Mouse (Mus musculus) heart, postnatal 0 days (tissue): ENCODE measurements around the gene Trim27. TPM values are rescaled to one million over a fixed set of nuclear protein-coding genes. Genes with fewer than 3 reads are reported as not detected.

Source experiments
- ATAC-seq: fragments of 200-750 bp; cut with Nextera tagmentation; 2 replicates; pipeline ENCODE4 v1.8.0; 2017; ENCODE audit warnings: low read depth, moderate number of reproducible peaks, moderate library complexity; ENCODE audit not compliant: insufficient read depth
- DNase-seq: peaks from one replicate; pipeline ENCODE4 v3.0.0-alpha.2; 2016; ENCODE audit warnings: low spot score
- H3K27ac ChIP-seq: fragments of 300-500 bp; sonication (generic); 2 replicates; pipeline ENCODE4 v1.5.1; 2014; ENCODE audit warnings: low read depth, mild to moderate bottlenecking
- H3K27me3 ChIP-seq: fragments of 300-500 bp; sonication (generic); 2 replicates; pipeline ENCODE4 v1.6.1; 2014; ENCODE audit warnings: low read length, mixed read lengths; ENCODE audit not compliant: control insufficient read depth, insufficient read depth
- H3K36me3 ChIP-seq: fragments of 300-500 bp; sonication (generic); replicated peaks from 2 replicates; pipeline ENCODE4 v1.6.1; 2014; ENCODE audit warnings: low read length, mixed read lengths; ENCODE audit not compliant: control insufficient read depth, insufficient read depth
- H3K4me1 ChIP-seq: fragments of 300-500 bp; sonication (generic); 2 replicates; pipeline ENCODE4 v1.6.1; 2014; ENCODE audit warnings: antibody characterized with exemption; ENCODE audit not compliant: control insufficient read depth, insufficient read depth
- H3K4me2 ChIP-seq: fragments of 300-500 bp; sonication (generic); 2 replicates; pipeline ENCODE4 v1.6.1; 2014; ENCODE audit warnings: low read depth, mild to moderate bottlenecking, low read length, moderate library complexity
- H3K4me3 ChIP-seq: fragments of 300-500 bp; sonication (generic); 2 replicates; pipeline ENCODE4 v1.5.1; 2014; ENCODE audit warnings: low read depth, low read length
- H3K9ac ChIP-seq: fragments of 300-500 bp; sonication (generic); replicated peaks from 2 replicates; pipeline ENCODE4 v1.6.1; 2014; ENCODE audit warnings: low read depth, low read length, mixed read lengths
- H3K9me3 ChIP-seq: fragments of 300-500 bp; sonication (generic); replicated peaks from 2 replicates; pipeline ENCODE4 v1.6.1; 2016; ENCODE audit warnings: low read length; ENCODE audit not compliant: control insufficient read depth
- CTCF ChIP-seq: IDR thresholded peaks from 2 replicates; pipeline ENCODE4 v1.5.1; 2016; ENCODE audit warnings: antibody characterized with exemption, control low read depth, low read depth
- EP300 ChIP-seq: IDR thresholded peaks from 2 replicates; pipeline ENCODE4 v1.6.1; 2016; ENCODE audit warnings: antibody characterized with exemption, low read depth
- WGBS: fragments of 180-500 bp; shearing (Covaris S2); extraction: QIAGEN DNeasy Blood & Tissue Kit; methylation state at CpG from one replicate; pipeline ENCODE4 v1.1.7; 2014; 5-methylcytosine and 5-hydroxymethylcytosine counted together
- polyA plus RNA-seq: library from polyadenylated mRNA; unstranded; fragments of >200 nt; fragmentation: Nextera tagmentation; extraction: Ambion mirVana; gene quantifications from 2 replicates; pipeline ENCODE4 v1.2.1, GENCODE M21; 2015
- total RNA-seq: library from RNA; depleted of rRNA; stranded (reverse); fragments of >200 nt; gene quantifications from 2 replicates; pipeline ENCODE4 v1.2.3, GENCODE M21; 2014; ENCODE audit warnings: low replicate concordance

Gene Trim27
- total and polyA plus RNA-seq, 2 experiments from 2014 or later, result 35.3 to 58.2 TPM

GRCm38 (mm10) chr13:21233732-21234705, 54.8 kb downstream of the Trim27 start:
- no peak overlapping the region for H3K27ac ChIP-seq
- no peaks in the 10 kb centered on the region for H3K4me1 ChIP-seq
- no peak for TF ChIP-seq EP300
- peak; percentile 60 for TF ChIP-seq CTCF
- ATAC-seq, result peak; percentile 74; the same call in 1 of the 2 replicates
- H3K9me3 ChIP-seq, result 0 out of 2 replicates have a peak, but pooled peaks cover 7% of the 10 kb centered on the region
- no peak overlapping the region for H3K9ac ChIP-seq
- peak overlapping the region; percentile 54 for H3K4me3 ChIP-seq
- H3K27me3 ChIP-seq, result no peaks in the 10 kb centered on the region
- H3K36me3 ChIP-seq, result no peaks in the 10 kb centered on the region
- peak; percentile 11 for DNase-seq
- H3K4me2 ChIP-seq, result peak overlapping the region; percentile 83
- under 1% methylated on average over 43 of the region's 43 CpGs for WGBS

- WGBS, result 63% methylated on average over 2 of the region's 2 CpGs
- Histone ChIP-seq H3K9ac (no peak overlapping the region), H3K36me3 (no peaks in the 10 kb centered on the region), H3K4me3 (no peak overlapping the region), H3K27ac (no peak overlapping the region), H3K4me2 (no peak overlapping the region), H3K27me3 (no peaks in the 10 kb centered on the region), H3K9me3 (0 out of 2 replicates have a peak, but pooled peaks cover 7% of the 10 kb centered on the region), H3K4me1 (no peaks in the 10 kb centered on the region)
- TF ChIP-seq CTCF (no peak), EP300 (no peak)
- DNase-seq (no peak), ATAC-seq (no peak)
Measured at GRCm38 (mm10) chr13:21236714-21237113, 57.5 kb downstream of the Trim27 start.

- no peaks in the 10 kb centered on the region for H3K27me3 ChIP-seq
- no peaks in the 10 kb centered on the region for H3K4me1 ChIP-seq
- WGBS, result 67% methylated on average over 6 of the region's 6 CpGs
- DNase-seq, result no peak
- no peak overlapping the region for H3K9ac ChIP-seq
- TF ChIP-seq CTCF, result no peak
- no peak for TF ChIP-seq EP300
- H3K27ac ChIP-seq, result no peak overlapping the region
- ATAC-seq, result no peak
- no peak overlapping the region for H3K4me2 ChIP-seq
- no peaks in the 10 kb centered on the region for H3K36me3 ChIP-seq
- H3K4me3 ChIP-seq, result no peak overlapping the region
- H3K9me3 ChIP-seq, result 0 out of 2 replicates have a peak, but pooled peaks cover 7% of the 10 kb centered on the region
Measured at GRCm38 (mm10) chr13:21237161-21237560, 57.9 kb downstream of the Trim27 start.

GRCm38 (mm10) chr13:21240788-21241187, 61.5 kb downstream of the Trim27 start:
- DNase-seq (no peak), ATAC-seq (no peak)
- Histone ChIP-seq H3K27me3 (no peaks in the 10 kb centered on the region), H3K4me1 (no peaks in the 10 kb centered on the region), H3K36me3 (no peaks in the 10 kb centered on the region), H3K4me3 (no peak overlapping the region), H3K27ac (no peak overlapping the region), H3K9me3 (0 out of 2 replicates have a peak, but pooled peaks cover 7% of the 10 kb centered on the region), H3K4me2 (no peak overlapping the region), H3K9ac (no peak overlapping the region)
- no peak for TF ChIP-seq CTCF
- no peak for TF ChIP-seq EP300
- WGBS, result 22% methylated on average over 7 of the region's 7 CpGs

- H3K9me3 ChIP-seq, result 0 out of 2 replicates have a peak, but pooled peaks cover 7% of the 10 kb centered on the region
- no peak overlapping the region for H3K9ac ChIP-seq
- DNase-seq, result no peak
- 14% methylated on average over 16 of the region's 16 CpGs for WGBS
- TF ChIP-seq CTCF, result no peak
- TF ChIP-seq EP300, result no peak
- no peaks in the 10 kb centered on the region for H3K36me3 ChIP-seq
- no peaks in the 10 kb centered on the region for H3K27me3 ChIP-seq
- ATAC-seq, result no peak
- H3K4me1 ChIP-seq, result no peaks in the 10 kb centered on the region
- no peak overlapping the region for H3K27ac ChIP-seq
- peak overlapping the region; percentile 31 for H3K4me3 ChIP-seq
- H3K4me2 ChIP-seq, result peak overlapping the region; percentile 44
Measured at GRCm38 (mm10) chr13:21242408-21243125, 63.3 kb downstream of the Trim27 start.
